Mouse (Mus musculus) c-Kit-positive CD71-positive TER-119-negative erythroid progenitor cells, embryonic 14.5 days (primary cell): ENCODE measurements around the gene Tbc1d16.
"Not testable (repeated sequence)": the region's sequence is repeated elsewhere in the genome, so short reads cannot be mapped to it uniquely, and the experiment has no call there.

ENCODE experiments used
- DNase-seq: peaks from one replicate; pipeline ENCODE4 v3.0.0-alpha.2; 2013; ENCODE audit warnings: low read depth

Gene Tbc1d16

DNA sequence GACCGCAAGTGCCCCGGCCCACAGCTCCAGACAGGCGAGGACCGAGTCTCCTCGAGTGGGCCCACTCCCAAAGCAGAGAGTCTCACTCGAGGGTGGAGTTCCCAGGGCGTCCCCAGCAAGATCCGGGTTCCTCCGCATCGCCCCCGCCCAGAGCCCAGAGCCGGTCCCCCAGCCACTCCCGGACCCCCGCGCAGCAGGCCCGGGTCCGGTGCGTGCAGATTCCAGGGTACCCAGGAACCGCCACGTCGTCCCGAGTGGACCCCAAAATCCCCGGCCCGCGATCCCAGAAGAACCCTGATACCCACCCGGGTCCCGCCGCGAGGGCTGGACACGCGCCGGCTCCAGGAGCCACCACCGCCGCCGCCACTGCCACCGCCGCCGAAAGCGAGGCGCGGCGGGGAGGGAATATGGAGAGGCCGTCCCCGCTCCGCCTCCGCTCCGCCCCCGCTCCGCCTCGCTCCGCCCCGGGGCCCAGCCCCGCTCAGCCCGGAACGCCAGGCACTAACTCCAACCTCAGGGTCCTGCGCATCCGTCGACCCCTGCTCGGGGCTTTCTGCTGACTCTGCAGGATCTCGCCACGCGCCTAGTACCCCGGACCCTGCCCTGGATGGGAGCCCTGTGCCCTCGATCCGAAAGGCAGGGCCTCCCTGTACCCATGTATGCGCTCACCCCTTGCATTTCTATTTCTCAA, at the start of gene Tbc1d16, which contains the start of gene Ccdc40:
Gene Tbc1d16, minus strand, starts transcription at position 409 of the 691 bp plus-strand sequence.
Gene Ccdc40, plus strand, starts transcription at position 482 of the 691 bp plus-strand sequence.
- DNase-seq, result peak; percentile 51

GRCm38 (mm10) chr11:119273186-119273930, 45.1 kb upstream of the Tbc1d16 start:
- DNase-seq, result no peak

DNA sequence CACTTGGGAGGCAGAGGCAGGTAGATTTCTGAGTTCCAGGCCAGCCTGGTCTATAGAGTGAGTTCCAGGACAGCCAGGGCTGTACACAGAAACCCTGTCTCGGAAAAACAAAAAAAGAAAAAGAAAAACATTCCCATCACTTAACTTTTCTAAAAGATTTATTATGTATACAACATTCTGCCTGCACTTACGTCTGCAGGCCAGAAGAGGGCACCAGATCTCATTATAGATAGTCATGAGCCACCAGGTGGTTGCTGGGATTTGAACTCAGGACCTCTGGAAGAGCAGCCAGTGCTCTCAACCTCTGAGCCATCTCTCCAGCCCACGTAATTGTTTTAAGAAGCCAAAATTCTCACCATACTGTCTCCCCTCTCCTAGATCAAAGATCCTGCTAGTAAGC, 44.2 kb upstream of the Tbc1d16 start:
- DNase-seq, result not testable (repeated sequence)

DNA sequence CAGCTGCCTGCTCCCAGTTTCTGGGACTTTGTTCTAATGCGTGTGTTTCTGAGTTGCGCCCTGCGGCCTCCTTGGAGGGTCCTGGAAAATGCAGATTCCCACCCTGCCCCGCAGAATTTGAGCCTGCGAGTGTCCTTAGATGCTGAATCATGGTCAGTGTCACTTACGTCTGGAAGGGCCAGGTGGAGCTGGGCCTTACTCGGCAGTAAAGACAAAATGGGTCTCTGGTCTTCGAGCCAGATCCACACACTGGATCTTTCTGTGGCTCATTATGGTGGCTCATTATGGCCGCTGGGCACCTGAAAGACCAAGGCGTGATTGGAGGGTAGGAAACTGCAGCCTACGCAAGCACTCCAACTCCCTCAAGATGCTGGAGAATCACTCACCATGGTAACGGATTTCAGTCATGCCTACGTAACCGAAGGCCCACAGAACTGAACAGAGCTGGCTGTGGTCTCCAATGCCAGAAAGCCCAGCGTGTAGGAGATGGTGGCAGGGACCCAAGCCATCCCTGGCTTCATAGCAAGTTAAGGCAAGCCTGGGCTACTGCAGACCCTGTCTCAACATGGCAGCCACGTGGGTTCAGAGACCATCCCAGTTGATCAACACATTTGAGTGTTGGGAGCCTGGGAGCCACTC, 40.4 kb upstream of the Tbc1d16 start:
- DNase-seq, result no peak

DNA sequence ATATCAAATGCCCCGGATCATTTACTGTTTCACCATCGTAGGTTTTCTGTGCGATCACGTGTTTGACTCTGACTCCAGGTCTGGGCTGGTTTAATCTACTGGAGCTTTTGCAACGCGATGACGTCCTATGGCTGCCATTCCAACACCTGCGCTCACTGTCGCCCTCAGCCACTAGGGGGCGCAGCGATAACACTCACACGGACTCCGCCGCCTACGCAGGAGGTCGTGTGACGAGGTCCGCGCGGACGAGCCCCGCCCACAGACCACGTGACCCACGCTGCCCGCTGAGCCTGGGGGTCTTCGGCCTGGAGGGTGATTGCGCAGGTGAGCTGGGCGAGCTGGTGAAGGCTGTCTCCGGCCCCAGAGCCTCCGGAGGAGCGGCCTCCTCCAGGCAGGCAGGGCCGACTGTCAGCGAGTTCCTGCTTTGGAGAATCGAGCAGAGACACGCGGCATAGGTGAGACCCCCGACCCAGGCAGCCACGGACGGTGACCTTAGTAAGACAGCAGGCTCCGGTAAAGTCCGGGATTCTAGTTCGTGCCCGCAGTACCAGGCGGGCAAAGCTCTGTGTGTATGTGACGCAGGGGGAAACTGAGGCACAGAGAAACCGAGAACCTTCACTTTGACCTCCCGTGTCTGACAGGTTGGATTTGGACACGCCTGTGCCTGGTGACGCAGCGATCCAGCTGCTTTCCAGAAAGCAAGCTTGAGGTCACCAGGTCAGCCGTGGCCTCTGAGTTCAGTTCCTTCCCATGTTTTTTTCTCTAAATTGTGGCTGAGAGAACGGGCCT, 39.7 kb upstream of the Tbc1d16 start, which contains the start of gene Gaa:
Gene Gaa, plus strand, starts transcription at position 120 of the 789 bp plus-strand sequence.
- DNase-seq, result peak; percentile 97

GRCm38 (mm10) chr11:119267241-119267674, 39.0 kb upstream of the Tbc1d16 start:
- DNase-seq, result no peak

GRCm38 (mm10) chr11:119265811-119266210, 37.5 kb upstream of the Tbc1d16 start:
- no peak for DNase-seq

- DNase-seq, result no peak
Measured at GRCm38 (mm10) chr11:119264413-119264812, 36.1 kb upstream of the Tbc1d16 start.

GRCm38 (mm10) chr11:119259977-119260376, 31.7 kb upstream of the Tbc1d16 start:
- DNase-seq, result no peak

DNA sequence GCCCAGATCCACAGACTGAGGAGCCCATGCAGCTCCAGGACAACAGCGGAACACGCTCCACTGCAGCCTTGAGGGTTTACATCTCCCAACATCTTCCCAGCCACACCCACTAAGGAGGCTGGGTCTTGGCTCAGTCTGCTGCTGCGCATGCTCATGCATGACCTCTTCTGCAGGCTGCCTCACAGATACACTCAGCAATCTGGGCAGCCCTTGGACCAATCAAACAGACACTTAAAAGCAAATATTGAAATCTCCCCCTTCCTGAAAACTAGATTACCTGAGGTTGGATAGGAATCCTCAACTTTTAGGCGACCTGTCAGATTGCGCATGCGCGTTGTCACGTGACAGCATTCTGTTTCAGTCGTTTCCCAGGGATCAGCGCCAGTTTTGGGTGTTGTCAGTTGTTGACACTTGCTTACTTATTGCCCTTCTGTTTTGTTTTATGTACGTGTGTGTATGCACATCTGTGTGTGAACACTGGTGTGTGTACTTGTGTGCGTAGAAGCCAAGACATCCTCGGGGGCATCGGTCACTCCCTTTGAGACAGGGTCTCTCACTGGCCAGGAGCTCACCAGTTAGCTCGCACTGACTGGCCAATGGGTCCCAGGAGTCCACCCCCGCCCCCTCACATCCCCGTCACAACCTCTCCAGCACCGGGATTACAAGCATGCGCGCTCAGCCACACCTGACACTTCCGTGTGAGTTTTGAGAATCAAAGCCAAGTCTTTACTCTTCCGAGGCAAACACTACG, 30.4 kb upstream of the Tbc1d16 start:
- DNase-seq, result peak; percentile 50

- DNase-seq, result no peak
Measured at GRCm38 (mm10) chr11:119258216-119258571, 29.9 kb upstream of the Tbc1d16 start.

DNA sequence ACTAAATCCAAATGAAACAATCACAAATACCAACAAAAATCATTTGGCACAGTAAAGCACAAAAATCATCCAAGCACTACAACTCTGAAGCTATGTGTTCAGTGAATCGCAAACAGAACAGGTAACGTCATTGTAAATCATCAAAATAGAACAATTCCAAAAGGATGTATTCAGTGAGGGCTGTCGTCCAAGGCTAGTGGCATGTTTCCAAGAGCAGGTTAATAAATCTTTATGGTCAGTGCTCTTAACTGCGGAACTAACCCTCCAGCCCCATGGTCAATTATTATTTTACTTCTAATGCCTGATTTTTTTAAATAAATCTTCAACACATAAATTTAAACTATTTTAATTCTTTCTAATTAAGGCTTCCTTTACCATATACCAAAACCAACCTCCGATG, 28.3 kb upstream of the Tbc1d16 start:
- DNase-seq, result not testable (repeated sequence)

GRCm38 (mm10) chr11:119252854-119253541, 24.7 kb upstream of the Tbc1d16 start:
- DNase-seq, result no peak

DNA sequence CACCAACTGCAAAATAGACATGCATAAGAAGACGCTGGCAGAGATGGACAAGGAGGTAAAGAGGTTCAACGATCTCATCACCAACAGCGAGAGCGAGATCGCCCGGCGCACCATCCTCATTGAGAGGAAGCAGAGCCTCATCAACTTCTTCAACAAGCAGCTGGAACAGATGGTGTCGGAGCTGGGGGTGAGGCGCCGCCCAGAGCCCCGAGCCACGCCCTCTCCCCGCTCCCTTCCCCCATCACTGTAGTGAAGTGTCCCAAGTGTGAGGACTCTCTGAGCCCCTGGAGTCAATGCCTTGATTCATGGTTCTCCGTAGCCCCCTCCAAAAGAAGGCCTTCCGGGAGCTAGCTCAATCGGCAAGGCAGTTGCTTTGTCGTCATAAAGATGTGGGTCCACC, 22.7 kb upstream of the Tbc1d16 start:
- DNase-seq, result no peak

GRCm38 (mm10) chr11:119249011-119249410, 20.7 kb upstream of the Tbc1d16 start:
- peak; percentile 55 for DNase-seq

DNA sequence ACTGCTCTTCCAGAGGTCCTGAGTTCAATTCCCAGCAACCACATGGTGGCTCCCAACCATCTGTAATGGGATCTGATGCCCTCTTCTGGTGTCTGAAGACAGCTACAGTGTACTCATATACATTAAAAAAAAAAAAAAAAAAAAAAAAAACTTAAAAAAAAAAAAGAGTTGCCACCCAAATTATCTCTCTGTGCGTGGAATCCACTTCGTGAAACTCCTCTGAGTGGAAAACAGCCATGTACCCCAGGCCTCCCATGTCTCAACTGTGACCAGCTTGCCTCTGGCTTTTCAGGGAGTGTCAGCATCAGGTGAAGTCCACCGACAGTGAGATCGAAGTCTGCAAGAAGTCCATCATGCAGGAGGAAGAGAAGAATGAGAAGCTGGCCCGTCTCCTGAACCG, 17.2 kb upstream of the Tbc1d16 start:
- not testable (repeated sequence) for DNase-seq

DNA sequence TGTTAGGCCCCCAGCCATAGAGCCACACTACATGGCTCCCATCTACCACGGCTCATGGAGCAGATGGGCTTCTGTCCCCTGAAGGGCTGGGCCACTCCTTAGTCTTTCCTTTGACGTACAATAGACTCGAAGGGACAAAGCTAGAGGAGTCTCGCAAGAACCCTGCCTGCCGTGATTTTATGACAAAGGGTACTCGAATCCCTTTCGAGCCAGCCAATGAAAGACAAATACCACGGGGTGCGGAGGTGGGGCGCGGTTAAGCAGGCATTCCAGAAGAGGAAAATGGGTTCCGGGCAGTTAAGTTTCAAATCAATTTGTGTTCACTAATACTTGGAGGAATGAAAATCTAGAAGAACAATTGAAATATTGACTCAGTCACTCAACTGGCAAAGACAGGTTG, 11.2 kb upstream of the Tbc1d16 start:
- DNase-seq, result no peak

GRCm38 (mm10) chr11:119238305-119238721, 10.0 kb upstream of the Tbc1d16 start:
- peak; percentile 70 for DNase-seq

GRCm38 (mm10) chr11:119237568-119238304, 9.4 kb upstream of the Tbc1d16 start:
- no peak for DNase-seq

DNA sequence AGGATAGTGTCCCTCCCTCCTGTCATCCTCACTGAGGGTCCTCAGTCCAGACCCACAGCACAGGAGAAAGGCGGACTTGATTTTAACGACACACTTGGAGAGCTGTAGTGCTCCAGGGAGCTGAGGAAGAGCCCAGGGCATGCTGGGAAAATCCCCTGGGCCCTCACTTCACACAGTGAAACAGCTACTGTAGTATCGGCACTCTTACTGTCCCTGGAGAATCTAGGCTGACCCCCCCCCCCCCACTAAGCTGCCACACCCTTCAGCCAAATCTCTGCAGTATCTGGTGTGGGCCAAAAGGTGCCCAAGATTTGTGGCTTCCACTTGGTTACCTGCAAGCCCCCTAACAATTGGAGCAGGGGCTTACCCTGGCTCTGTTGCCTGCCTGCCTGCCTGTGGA, 8.7 kb upstream of the Tbc1d16 start:
- no peak for DNase-seq
